Mouse (Mus musculus): ENCODE measurements around the gene Pdzk1. TPM values are rescaled to one million over a fixed set of nuclear protein-coding genes. Genes with fewer than 3 reads are reported as not detected.

The Pdzk1 gene
- total RNA-seq, 2 experiments from 2014 or later = 0.21 TPM; not detected in 1

DNA sequence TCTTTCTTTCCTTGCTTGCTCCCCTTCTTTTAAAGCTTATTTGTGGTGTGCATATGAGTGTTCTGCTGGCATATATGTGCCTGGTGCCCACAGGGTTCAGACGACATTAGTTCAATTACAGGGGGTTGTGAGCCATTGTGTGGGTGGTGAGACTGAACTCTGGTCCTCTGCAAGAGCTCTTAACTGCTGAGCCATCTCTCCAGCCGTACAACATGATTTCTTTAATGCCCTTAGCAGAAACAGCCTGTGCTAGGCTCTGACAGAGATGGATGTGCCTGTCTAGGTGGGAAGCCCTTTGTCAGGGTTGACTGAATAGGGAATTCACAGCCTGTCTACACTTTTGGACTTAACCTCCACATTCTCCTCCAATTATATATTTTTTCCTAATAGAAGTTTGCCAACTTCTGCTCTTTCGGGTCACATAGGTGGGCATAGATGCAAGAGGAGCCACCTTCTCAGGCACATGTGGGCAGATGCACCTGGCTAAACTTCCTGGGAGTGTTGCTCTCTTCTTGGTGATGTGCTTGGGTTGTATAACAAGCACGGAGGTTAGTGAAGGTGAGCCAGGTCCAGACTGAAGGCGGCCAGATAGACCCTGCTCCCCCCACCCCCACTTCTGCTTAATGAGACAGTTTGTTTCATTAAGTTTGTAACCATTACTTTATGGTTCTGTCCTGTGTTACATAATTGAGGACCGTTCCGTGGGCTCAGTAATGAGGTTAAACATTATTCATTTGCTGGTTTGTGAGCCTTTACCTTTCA, 5.7 kb downstream of the Pdzk1 start:
- no peak for DNase-seq (ENCODE audit: low spot score in 2 of 2)

DNA sequence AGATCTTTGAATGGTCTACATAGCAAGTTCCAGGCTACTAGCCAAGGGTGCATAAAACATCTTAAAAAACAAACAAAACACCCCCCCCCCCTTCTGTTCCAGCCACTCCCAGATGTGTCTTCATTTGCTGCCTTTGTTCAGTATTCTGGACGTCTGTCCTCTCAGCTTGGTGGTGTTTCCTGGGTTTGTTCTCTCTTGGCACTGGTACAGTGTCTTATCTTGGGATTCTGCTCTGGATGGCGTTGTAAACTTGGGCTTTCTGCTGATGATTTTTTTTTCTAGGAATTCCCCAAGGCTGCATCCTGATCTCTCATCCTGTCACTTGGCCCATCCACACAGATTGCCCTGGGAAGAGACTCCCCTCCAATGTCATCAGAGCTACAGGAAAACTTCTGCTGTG, 7.3 kb downstream of the Pdzk1 start:
- no peak for DNase-seq (ENCODE audit: low spot score in 2 of 2)

DNA sequence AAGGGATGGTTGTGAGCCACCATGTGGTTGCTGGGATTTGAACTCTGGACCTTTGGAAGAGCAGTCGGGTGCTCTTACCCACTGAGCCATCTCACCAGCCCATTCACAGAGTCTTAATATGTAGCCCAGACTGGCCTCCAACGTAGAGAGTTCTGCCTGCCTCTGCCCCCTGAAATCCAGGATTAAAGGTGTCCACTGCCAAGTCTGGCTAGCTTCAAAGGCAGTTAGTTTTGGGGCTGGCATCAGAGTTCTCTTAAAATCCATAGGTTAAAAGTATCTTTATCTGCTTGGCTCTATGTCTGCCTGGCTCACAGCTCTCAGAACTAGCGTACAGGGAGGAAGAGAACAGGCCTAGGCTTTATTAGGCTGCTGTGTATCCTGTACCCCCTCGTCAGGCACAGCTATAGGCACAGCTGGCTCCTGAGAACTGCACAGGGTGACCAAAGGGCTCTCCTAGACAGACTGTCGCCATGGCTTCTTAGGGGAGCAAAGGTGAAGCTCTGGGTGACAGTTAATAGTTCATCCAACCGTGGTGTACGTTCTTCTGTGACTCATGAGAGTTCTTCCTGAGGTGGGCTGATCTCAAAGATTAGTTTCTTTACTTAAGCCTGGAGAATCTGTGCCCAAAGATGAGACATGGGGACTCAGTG, 10.0 kb downstream of the Pdzk1 start:
- no peak for DNase-seq (ENCODE audit: low spot score in 2 of 2)

DNA sequence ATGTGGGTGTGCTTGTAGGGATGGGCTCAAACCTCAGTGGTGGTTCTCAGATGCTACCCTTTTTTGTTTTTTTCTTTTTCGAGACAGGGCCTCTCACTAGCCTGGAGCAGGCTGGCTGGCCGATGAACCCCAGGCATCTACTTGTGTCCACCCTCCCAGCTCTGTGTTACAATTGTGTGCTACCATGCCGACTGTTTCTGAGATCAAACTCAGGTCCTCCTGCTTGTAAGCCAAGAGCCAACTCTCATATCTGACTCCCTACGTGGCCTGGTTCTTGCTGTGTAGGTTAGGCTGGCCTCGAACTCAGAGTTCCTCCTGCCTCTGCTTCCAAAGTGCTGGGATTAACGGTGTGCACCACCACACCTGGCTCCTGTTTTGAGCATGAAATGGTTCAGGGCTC, 16.1 kb downstream of the Pdzk1 start:
- peak in 1 of 2 experiments; percentile 6 for DNase-seq (ENCODE audit: low spot score in 2 of 2)

DNA sequence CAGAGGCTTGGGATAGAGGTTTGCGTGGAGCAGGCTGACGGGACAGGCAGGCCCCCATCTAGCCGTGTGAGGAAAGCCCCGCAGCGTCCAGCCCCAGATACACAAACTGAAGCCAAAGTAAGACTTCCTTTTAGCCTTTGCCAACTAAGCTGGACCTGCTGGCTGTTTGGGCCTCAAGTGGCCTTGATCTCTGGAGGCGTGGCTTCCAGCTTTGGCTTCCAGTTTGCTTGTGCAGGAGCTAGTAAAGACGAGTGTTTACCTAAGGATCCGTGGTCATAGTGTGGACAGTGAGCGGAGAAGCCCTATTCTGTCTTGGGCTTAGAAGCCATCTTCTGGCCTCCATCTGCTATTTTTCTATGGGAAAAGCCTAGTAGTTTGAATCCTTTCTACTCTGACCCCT, 16.7 kb downstream of the Pdzk1 start:
- DNase-seq (ENCODE audit: low spot score in 2 of 2) = peak in 1 of 2 experiments; percentile 3

DNA sequence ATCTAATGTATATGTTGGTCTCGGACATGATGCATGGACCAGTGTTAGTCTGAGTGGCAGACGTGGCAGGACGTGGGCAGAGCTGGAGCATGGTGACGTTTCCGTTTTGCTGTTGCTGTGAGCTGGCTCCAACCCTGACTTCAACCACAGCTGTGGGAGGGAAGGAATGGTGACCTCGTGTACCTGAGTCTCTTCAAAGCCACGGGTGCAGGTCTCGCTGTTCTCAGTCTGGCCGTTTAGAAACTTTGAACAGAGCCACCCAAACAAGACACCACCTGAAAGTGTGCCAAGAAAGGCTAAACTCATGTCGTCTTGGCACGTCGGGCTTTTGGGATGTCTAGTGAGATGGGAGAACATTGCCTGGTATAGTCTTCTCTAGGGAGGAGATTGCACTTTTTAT, 17.9 kb downstream of the Pdzk1 start:
- peak in 1 of 2 experiments; percentile 10 for DNase-seq (ENCODE audit: low spot score in 2 of 2)

DNA sequence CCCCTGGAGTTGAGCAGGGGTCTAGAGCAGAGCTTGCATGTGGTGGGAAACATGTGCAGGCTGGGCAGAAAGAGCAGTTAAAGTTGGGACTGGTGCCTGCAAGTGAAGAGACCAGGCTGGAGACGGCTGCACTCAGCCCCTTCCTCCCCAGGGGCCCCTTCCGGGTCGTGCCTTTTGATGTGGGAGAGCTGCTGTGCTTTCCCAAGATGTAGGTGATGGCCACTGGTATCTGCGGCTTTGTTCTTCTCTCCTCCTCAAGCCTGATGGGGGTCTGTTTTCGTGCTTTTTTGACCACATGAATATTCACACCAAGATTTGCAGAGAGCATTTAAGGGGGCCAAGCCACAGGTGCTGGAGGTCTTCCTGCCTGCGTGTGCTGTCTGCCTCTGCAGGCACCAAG, 18.6 kb downstream of the Pdzk1 start:
- DNase-seq (ENCODE audit: low spot score in 2 of 2) = peak in 1 of 2 experiments; percentile 14

DNA sequence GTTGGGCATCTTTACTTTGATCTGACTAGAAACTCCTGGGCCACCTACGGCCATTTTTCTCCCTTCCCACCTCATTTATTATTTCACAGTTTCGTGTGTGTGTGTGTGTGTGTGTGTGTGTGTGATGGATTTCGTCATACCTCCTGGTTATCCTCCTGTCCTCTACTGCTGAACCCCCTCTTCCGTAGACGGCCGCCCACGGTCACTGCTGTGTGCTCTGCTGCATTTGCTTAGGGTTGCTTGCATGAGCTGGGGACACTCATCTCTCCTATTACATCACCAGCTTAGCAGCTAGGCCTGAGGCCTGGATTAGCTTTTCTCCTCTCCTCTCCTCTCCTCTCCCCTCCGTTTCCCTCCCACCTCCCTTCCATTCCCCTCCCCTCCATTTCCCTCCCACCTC, 19.4 kb downstream of the Pdzk1 start:
- DNase-seq (ENCODE audit: low spot score in 2 of 2) = peak in 1 of 2 experiments; percentile 3

DNA sequence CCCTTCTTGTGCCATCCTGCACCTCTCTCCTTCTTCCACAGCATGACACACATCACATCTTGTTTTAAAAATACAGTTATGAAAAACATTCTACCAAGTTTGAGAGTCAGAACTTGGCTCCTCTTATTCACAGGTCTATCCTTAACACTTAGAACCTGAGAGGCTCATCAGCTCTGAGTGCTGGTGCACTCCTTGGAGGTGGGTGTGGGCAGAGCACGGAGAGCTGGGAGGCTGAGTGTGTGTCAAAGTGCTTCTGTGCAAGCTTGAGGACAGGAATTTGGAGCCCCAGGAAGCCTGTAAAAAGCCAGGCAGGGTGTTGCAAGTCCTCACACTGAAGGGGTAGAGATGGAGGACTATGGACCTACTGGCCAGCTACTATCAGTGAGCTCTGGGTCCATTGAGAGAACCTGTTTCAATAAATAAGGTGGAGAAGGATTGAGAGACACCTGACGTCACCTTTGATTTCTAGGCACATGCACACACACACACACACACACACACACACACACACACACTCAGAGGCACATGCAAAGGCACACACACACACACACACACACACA, 20.2 kb downstream of the Pdzk1 start:
- DNase-seq (ENCODE audit: low spot score in 2 of 2) = peak in 1 of 2 experiments; percentile 7

DNA sequence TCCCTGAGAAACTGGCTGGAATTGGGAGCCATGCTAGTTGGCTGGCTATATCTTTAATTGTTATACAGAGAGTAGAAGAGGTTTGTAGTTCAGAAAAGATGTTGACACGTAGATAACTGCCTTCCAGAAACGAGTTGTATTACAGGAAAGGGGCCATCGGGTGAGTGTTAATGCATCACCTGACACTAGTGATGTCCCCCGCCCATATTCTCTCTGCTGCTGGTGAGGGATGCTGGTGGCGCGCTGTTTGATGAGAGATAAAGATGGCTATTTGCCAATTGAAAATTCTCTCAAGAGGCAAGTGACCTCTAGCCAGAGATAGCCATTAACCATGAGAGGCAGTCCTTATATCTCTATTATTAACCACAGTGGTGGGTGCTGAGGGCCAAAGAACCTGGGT, 23.5 kb downstream of the Pdzk1 start:
- DNase-seq (ENCODE audit: low spot score in 2 of 2) = no peak

DNA sequence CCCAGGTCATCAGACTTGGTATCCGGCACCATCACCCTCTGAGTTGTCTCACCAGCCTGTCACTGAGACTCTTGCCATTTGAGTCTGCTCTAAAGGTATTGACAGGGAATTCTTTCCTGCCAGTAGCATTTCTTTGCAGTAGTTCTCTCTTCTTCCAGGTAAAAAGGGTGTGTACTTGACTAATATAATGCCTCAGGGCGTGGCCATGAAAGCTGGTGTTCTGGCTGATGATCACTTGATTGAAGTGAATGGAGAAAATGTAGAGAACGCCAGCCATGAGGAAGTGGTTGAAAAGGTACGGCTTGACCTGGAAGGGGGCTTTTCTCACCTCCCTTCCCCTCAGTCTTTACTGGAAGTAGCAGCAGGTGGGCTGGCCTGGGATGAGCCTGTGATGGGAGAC, 25.3 kb downstream of the Pdzk1 start:
- no peak for DNase-seq (ENCODE audit: low spot score in 2 of 2)

DNA sequence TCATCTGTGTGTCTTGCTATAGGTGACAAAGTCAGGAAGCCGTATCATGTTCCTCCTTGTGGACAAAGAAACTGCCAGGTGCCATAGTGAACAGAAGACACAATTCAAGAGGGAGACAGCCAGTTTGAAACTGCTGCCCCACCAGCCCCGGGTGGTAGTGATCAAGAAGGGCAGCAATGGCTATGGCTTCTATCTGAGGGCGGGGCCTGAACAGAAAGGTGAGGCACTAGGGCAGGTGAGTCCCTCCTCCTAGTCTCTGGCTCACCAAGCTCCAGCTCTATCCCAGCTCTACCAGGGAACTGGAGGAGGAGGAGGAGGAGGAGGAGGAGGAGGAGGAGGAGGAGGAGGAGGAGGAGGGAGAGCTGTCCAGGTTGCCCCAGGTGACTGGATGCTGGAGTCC, 26.7 kb downstream of the Pdzk1 start:
- DNase-seq (ENCODE audit: low spot score in 2 of 2) = no peak

DNA sequence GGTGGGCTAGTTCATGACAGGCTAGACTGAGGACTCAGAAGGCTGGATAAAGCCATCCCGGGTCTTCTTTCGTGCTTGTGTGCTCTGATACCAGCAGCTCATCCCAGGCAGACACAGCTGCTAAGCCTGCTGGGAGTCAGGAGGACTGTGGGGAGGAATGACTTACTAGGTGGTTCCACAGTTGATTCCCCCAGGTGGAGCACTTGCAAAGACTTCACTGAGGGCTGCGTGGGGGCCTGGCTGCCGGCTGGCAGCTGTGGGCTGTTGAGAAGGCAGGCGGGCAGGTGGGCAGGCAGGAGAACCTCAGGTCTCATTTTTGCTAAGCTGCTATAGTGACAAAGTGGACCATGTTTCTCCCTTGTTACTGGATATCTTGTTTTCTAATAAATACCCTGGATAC, 31.4 kb downstream of the Pdzk1 start:
- DNase-seq (ENCODE audit: low spot score in 2 of 2) = no peak

DNA sequence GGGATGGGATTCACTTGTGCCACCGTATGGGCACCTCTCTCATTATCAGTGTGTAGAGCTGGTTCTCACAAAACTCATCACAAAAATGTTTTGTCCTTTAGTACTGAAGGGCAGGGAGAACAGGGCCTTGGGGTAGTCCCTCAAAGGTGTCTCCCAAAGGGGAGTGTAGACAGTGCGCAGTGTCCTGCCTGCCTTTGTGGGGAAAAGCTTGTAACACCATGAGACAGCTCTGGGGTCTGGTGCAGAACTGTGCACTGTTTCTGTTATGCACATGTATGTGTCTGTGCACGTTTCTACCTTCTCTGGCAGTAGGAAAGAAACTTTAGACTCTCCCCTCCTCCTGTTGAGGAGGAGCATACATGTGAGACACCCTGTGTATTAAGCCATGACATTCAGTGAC, 38.8 kb downstream of the Pdzk1 start:
- DNase-seq (ENCODE audit: low spot score in 2 of 2) = no peak

DNA sequence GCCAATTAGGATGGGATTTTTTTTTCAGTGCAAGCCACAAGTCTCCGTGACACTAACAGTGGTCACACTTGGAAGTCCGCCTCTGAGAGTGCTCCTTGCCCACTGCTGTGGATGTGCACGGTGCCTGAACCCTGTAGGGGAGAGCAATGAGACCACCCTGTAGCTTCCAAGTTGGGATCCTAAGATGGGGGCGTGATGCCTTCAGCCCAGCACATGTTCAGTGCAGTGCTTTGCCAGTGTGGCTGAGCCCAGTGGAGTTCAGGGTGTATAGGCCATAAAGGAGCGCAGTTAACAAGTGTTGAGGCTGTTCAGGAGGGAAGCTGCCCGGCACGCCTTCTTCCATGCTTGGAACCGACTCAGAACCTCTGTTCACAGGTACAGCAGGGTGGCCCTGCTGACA, 39.5 kb downstream of the Pdzk1 start:
- DNase-seq (ENCODE audit: low spot score in 2 of 2) = no peak

DNA sequence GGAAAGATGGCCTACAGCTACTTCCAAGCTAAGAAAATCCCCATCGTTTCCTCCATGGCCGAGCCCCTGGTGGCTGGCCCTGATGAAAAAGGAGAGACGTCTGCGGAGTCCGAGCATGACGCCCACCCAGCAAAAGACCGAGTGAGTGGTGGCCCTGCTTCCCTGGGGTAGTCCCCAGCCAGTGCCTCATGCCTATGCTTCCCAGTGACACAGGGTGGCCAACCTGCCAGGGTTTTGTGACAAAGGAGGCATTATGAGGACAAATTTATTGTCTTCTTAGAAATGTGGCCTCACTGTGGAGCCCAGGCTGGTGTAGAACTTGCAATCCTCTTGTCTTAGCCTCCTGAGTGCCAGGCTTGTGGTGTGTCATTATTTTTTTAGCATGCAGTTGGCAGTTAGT, 40.0 kb downstream of the Pdzk1 start:
- no peak for DNase-seq (ENCODE audit: low spot score in 2 of 2)

DNA sequence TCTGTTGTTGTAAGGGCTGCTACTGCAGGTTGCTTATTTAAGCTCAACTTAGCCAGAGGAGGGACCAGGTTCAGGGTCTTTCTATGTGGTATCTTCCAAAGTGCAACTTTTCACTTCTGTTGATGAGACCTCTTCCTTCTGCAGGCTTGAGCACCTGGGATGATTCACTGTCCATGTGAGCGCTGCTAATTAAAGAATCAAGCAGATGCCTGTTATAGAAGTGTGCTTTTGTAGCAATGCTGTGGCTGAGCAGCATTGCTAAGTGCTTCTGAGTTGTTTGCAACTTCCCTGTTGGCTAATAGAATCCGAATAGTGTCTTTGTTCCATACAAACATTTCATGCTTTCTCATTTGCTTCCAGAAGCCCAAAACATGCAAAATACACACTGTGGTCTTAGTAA, 41.2 kb downstream of the Pdzk1 start:
- DNase-seq (ENCODE audit: low spot score in 2 of 2) = no peak

DNA sequence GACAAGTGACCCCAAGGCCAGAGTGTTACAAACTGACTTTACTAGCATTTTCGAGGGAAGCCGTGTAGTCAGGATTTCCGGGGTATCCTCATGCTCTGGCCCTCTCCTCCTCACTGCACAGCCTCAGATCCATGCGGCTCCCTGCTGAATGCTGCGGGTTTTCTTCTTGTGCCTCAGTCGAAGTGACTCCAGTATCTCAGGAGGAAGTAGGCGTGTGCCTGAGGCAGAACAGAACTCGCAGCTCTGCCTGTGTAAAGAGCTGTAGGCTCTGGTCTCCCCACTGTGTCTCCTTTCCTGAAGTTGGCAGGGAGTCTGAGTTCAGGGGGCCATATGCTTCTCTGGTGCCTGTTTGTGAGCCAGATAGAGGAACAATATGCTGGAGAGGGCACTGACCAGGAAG, 42.0 kb downstream of the Pdzk1 start:
- no peak for DNase-seq (ENCODE audit: low spot score in 2 of 2)

DNA sequence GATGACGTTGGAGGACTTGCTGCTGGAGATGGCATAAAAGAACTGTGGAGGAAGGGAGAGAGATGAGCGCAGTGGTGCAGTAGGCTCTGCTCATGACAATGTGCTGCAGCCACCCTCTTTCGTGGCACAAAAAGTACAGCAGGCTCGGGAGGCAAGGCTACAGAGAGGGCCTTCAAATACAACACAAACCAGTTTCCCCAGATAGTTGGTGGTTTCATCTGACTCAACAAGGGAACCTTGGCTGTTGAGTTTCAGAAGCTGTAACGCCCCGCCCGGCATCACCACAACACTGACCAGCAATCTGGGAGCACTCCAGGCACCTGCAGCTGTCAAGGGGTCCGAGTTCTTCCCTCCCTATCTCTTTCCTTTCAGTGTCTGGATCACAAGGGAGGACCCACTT, 43.4 kb downstream of the Pdzk1 start:
- no peak for DNase-seq (ENCODE audit: low spot score in 2 of 2)

DNA sequence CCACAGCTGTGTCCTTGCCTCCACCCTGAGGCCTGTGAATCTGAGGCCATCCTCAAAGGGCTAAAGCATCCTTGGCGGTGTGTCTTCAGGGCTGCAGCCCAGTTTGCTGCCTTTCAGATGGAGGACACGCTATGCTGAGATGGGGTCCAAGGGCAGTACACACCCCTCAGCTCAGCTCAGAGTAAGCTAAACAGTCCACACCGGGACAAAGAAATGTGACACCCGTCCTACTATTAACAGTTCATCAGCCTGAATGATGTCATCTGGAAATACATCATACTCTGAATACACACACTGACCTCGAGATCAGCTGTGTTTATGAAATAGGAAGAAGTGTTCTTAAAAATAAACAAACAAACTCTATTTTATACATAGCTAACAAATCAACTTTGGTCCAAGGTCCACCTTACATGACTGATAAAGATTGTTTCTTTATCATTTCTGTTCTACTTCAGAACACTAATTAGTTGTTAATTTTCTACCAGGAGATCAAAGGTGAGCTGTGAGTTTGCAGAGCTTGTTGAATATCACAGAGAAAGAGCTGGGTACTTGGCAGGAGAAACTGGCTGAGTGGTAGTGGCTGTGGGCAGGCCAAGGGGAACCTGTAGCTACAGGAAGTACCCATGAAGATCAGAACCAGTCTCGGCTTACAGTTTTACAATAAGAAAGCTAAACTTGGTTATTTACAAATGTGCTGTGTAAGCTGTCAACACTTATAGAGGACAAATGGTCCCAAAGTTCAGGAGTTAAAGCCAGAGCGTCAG, 45.9 kb downstream of the Pdzk1 start:
- DNase-seq (ENCODE audit: low spot score in 2 of 2) = no peak

DNA sequence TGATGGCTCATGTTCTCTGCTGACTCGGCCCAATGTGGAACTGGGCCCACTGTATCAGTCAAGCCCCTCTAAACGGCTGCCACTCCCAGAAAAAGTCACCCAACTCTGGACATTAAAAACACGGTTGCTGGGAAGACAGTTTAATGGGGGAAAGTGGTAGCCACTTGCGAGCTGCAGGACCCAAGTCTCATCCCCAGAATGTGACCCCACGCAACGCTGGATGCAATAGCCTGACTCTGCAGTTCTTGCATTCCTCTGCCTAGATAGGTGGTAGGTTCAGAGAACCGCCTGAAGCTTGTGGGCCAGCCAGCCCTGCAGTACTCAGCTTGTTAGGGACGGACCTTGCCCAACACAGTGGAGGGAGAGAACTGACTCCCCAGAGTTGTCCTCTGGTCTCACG, 50.5 kb downstream of the Pdzk1 start:
- no peak for DNase-seq (ENCODE audit: low spot score in 2 of 2)

DNA sequence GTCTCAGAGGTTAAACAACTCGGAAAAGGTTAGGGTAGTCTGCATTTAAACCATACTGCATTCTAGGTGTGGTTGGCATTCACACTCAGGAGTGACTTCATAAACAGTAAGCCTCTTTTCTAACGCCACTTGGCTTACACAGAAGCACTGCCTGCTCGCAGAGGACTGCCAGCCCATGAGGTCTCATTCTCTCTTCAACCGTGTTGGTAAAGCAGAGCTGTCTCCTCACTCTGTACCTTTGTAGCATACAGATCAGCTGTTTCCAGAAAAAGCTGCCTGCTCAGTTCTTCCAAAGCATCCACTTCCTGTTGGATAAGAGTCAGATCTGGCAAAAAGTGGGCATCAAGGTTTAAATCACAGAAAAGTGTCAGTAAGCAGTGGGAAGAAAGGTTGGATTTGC, 51.3 kb downstream of the Pdzk1 start:
- no peak for DNase-seq (ENCODE audit: low spot score in 2 of 2)

All from gastrocnemius, postnatal 4 days (tissue).